Mouse (Mus musculus) T-helper 1 cell (primary cell): ENCODE measurements around the gene Aplp2.

ENCODE experiments used
- in situ Hi-C: fragments of 300-600 bp; cut with MboI, MseI; formaldehyde crosslinking; loops from one replicate; pipeline ENCODE4 v1.15.1; 2025; ENCODE audit warnings: high pct_unique_total_duplicates

Gene Aplp2

GRCm38 (mm10) chr9:31127876-31128465, 83.6 kb downstream of the Aplp2 start:
- in situ Hi-C loops, result no loop called here

DNA sequence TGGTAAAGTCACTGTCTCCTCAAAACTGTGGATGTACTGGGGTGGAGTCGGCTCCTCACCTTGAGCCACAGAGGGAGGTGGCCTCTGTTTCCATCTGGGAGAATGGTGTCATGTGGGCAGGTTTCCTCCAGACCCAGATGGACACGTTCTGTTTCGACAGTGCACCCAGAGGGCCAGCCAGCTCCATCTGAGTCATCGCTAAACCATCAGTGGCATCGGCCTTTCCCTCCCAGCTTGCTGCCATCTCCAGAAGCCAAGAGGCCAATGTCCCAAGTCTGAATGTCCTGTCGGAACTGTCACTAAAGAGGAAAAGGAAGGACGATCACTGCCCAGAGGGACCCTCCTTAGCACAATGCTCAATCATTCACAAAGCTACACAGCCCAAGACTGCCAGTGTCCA, 85.5 kb downstream of the Aplp2 start:
- in situ Hi-C loops, result no loop called here

- in situ Hi-C loops, result loop anchor here (25.0 kb wide), 1 partner anchor 1460 kb away; no protein-coding TSS in a partner anchor
Measured at GRCm38 (mm10) chr9:31122464-31123030, 89.1 kb downstream of the Aplp2 start.

GRCm38 (mm10) chr9:31120533-31120915, 91.1 kb downstream of the Aplp2 start:
- in situ Hi-C loops, result loop anchor here (25.0 kb wide), 1 partner anchor 1458 kb away; no protein-coding TSS in a partner anchor

DNA sequence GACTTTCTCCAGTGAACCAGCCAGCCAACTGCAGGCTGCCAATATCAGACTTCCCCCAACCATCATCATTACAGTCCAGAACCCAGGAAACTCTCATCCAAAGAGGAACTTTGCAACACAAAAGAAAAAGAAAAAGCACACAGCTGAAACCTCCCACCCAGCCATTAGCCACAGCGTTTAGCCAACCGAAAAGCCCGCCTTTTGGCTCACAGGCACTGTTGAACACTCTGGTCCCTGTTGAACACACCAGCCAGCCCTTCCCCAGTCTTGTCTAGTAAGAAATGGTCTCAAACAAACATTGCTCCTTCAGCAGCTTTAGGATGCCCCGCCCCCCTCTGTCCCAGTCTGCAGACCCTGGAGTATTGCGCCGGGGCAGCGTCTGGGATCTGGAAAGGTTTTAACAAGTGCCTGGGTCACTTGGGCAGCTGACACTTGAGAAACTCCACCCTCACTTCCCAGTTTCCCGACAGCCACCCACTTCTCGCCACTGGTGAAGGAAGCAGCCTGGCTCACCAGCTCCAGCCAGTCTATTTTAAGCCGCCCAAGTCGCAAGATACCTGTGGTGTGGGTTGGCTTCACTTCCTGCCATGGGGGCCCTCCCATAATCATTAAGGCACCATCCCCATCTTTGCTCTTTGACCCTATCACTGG, 91.6 kb downstream of the Aplp2 start:
- in situ Hi-C loops, result loop anchor here (25.0 kb wide), 1 partner anchor 1458 kb away; no protein-coding TSS in a partner anchor

- in situ Hi-C loops, result loop anchor here (25.0 kb wide), 1 partner anchor 1457 kb away; no protein-coding TSS in a partner anchor
Measured at GRCm38 (mm10) chr9:31119405-31119804, 92.2 kb downstream of the Aplp2 start.

DNA sequence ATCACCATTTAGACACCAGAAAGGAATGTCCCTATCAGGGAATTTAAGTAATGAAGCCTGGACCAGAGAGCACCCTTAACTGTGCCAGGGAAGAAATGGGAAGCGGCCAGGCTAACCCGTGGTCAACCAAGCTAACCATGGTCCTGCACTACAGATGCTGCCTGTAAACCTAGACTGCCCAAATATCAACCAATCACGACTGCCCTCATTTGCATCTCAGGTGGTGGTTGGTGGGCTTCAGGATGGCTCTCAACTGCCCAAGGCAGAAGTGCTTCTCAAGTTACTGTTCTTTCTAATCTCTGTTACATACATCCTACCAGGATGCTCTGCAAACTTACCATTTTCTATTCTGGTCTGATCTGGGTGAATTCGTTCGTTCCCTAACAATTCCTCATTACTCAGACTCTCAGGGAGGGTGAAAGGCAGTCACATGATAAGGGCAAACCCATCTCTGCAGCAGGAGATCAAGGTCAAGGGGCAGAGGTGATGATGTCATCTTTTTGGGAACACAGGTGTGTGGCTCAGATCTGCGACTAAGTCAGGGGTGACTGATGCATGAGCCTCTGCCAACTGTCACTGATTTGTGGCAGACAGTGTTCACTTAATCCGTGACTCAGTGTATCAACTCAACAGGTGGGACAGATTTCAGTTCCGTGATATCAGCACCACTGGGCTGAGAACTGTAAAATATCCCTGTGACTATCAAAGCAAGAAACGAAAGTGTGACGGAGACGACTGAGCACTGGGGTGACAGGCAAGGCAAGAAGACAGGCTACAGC, 92.9 kb downstream of the Aplp2 start:
- in situ Hi-C loops, result loop anchor here (25.0 kb wide), 1 partner anchor 1456 kb away; no protein-coding TSS in a partner anchor

GRCm38 (mm10) chr9:31117488-31117887, 94.1 kb downstream of the Aplp2 start:
- in situ Hi-C loops, result loop anchor here (25.0 kb wide), 1 partner anchor 1455 kb away; no protein-coding TSS in a partner anchor

GRCm38 (mm10) chr9:31117088-31117487, 94.5 kb downstream of the Aplp2 start:
- in situ Hi-C loops, result loop anchor here (25.0 kb wide), 1 partner anchor 1455 kb away; no protein-coding TSS in a partner anchor

GRCm38 (mm10) chr9:31115586-31115985, 96.0 kb downstream of the Aplp2 start:
- in situ Hi-C loops, result loop anchor here (25.0 kb wide), 1 partner anchor 1453 kb away; no protein-coding TSS in a partner anchor

DNA sequence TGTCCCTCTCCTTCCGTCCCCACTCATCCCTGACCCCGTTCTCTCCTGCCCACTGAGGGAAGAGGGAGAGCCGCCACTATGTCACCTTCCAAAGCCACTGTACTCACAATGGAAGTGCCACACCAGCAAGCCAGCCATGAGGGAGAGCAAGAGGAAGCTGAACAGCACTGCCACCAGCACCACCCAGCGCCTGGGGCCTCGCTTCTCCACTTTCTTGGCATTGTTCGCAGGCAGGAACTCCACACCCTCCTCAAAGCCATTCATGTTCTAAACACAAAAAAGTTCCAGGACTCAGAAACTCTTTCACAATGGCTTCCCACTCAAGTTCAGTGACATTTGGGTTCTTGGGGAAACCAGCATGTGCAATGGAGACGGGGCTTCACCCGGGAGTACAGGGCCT, 103.2 kb downstream of the Aplp2 start:
- in situ Hi-C loops, result loop anchor here (25.0 kb wide), 1 partner anchor 1446 kb away; no protein-coding TSS in a partner anchor
